Comparison of ENCODE assay signal across 9 mouse cellular contexts in the genomic region with DNA sequence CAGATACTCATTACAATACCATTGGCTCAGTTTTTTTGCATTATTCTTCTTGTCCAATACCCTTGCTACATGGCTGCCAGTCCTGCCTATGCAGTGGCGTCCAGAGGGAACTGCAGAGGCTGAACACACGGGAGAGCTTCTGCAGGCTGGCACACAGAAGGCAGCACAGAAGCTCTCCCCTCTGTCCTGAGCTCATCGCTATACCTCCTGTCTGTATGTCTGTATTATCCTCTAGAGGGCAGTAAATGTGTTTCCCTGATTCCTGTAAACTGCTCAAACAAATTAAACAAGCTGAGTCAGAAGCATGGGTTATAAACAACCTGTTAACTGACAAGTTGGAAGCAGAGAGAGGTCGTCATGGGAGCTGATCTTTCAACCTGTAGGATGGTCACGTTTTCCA. TPM values are rescaled to one million over a fixed set of nuclear protein-coding genes. Genes with fewer than 3 reads are reported as not detected.
DNase-seq lines count a peak whose midpoint lies in the region; ATAC-seq and TF ChIP-seq lines count a peak whose summit lies in the region.
"Had no signal": no experiment of that assay in that cellular context is flagged by ENCODE, and none has a peak within 500 bp of the region (broad histone marks: within the 10 kb centered on the region; RNA-seq: fewer than 3 reads in every experiment).

No protein-coding gene starts in this region.

- peaks cover 16% of the 10 kb centered on the region; the same call in 1 of the 2 replicates for H3K36me3 ChIP-seq in forebrain, postnatal 0 days (ENCODE audit: insufficient read depth)
- peaks cover 56% of the 10 kb centered on the region for H3K36me3 ChIP-seq in forebrain, embryonic 13.5 days (ENCODE audit: poor library complexity, severe bottlenecking)
- H3K36me3 ChIP-seq in neural tube, embryonic 13.5 days = peaks cover 56% of the 10 kb centered on the region
- peaks cover 6% of the 10 kb centered on the region; the same call in 1 of the 2 replicates for H3K36me3 ChIP-seq in stomach, embryonic 16.5 days (ENCODE audit: control insufficient read depth, insufficient read depth, low read length)

- no peak overlapping the region for H3K27ac ChIP-seq in forebrain, postnatal 0 days (ENCODE audit: low read depth, low read length)
- H3K27ac ChIP-seq in forebrain, embryonic 13.5 days = no peak overlapping the region
- no peak overlapping the region for H3K27ac ChIP-seq in neural tube, embryonic 13.5 days (replicated peaks)
- H3K27ac ChIP-seq in stomach, embryonic 16.5 days (ENCODE audit: low read length) = no peak overlapping the region
- H3K27ac ChIP-seq: limb, embryonic 13.5 days had no signal

- peak; percentile 36 for DNase-seq in forebrain, postnatal 0 days
- DNase-seq in neural tube, embryonic 10.5 days (ENCODE audit: extremely low spot score, low spot score) = no peak
- no peak for DNase-seq in T-cell, adult 2 months (ENCODE audit: low spot score)
- no peak for DNase-seq in gastrocnemius, postnatal 4 days (ENCODE audit: low spot score in 2 of 2)

- H3K4me1 ChIP-seq in forebrain, postnatal 0 days (ENCODE audit: insufficient read depth) = no peaks in the 10 kb centered on the region
- no peaks in the 10 kb centered on the region for H3K4me1 ChIP-seq in forebrain, embryonic 13.5 days
- H3K4me1 ChIP-seq in neural tube, embryonic 13.5 days (replicated peaks) = no peaks in the 10 kb centered on the region
- no peaks in the 10 kb centered on the region for H3K4me1 ChIP-seq in stomach, embryonic 16.5 days (ENCODE audit: control insufficient read depth, insufficient read depth, low read length)
- H3K4me1 ChIP-seq: limb, embryonic 13.5 days had no signal

- no peak overlapping the region for H3K4me2 ChIP-seq in forebrain, postnatal 0 days (ENCODE audit: low read depth)
- no peak overlapping the region for H3K4me2 ChIP-seq in forebrain, embryonic 13.5 days
- H3K4me2 ChIP-seq in neural tube, embryonic 13.5 days = no peak overlapping the region
- no peak overlapping the region for H3K4me2 ChIP-seq in stomach, embryonic 16.5 days (ENCODE audit: low read depth, low read length)
- H3K4me2 ChIP-seq: limb, embryonic 13.5 days had no signal

- H3K9me3 ChIP-seq in forebrain, postnatal 0 days (ENCODE audit: low read length) = no peaks in the 10 kb centered on the region
- H3K9me3 ChIP-seq in forebrain, embryonic 13.5 days (replicated peaks) = no peaks in the 10 kb centered on the region
- no peaks in the 10 kb centered on the region for H3K9me3 ChIP-seq in neural tube, embryonic 13.5 days
- H3K9me3 ChIP-seq in stomach, embryonic 16.5 days (replicated peaks; ENCODE audit: control insufficient read depth, low read length) = no peaks in the 10 kb centered on the region
- H3K9me3 ChIP-seq: limb, embryonic 13.5 days had no signal

- H3K27me3 ChIP-seq in forebrain, postnatal 0 days (ENCODE audit: insufficient read depth, low read length) = no peaks in the 10 kb centered on the region
- H3K27me3 ChIP-seq in forebrain, embryonic 13.5 days = no peaks in the 10 kb centered on the region
- H3K27me3 ChIP-seq in neural tube, embryonic 13.5 days = no peaks in the 10 kb centered on the region
- H3K27me3 ChIP-seq in stomach, embryonic 16.5 days (ENCODE audit: control insufficient read depth, insufficient read depth, low read length) = no peaks in the 10 kb centered on the region
- H3K27me3 ChIP-seq: limb, embryonic 13.5 days had no signal

- no peak overlapping the region for H3K9ac ChIP-seq in forebrain, postnatal 0 days
- no peak overlapping the region for H3K9ac ChIP-seq in forebrain, embryonic 13.5 days
- H3K9ac ChIP-seq in neural tube, embryonic 13.5 days = no peak overlapping the region
- no peak overlapping the region for H3K9ac ChIP-seq in stomach, embryonic 16.5 days (ENCODE audit: low read length)
- H3K9ac ChIP-seq: limb, embryonic 13.5 days had no signal

- peak; percentile 79 for ATAC-seq in forebrain, postnatal 0 days
- ATAC-seq in forebrain, embryonic 13.5 days = no peak
- peak; percentile 50; the same call in 1 of the 2 replicates for ATAC-seq in neural tube, embryonic 13.5 days (ENCODE audit: low read depth)
- ATAC-seq in inflammation-experienced regulatory T-cells, adult 6 months = peak; percentile 38
- ATAC-seq in stomach, embryonic 16.5 days (ENCODE audit: insufficient read depth, low FRiP score) = peak; percentile 44; the same call in 1 of the 2 replicates

- TF ChIP-seq CTCF in forebrain, postnatal 0 days (IDR thresholded peaks at IDR 0.05; ENCODE audit: low read depth) = peak; percentile 60

- no peak overlapping the region for H3K4me3 ChIP-seq in forebrain, postnatal 0 days (ENCODE audit: low read depth, low read length)
- no peak overlapping the region for H3K4me3 ChIP-seq in forebrain, embryonic 13.5 days
- no peak overlapping the region for H3K4me3 ChIP-seq in neural tube, embryonic 13.5 days
- H3K4me3 ChIP-seq in stomach, embryonic 16.5 days (replicated peaks; ENCODE audit: low read length) = no peak overlapping the region
- H3K4me3 ChIP-seq: limb, embryonic 13.5 days had no signal

- WGBS in forebrain, postnatal 0 days = 32% methylated on average over 5 of the region's 5 CpGs
- 44% methylated on average over 5 of the region's 5 CpGs for WGBS in forebrain, embryonic 13.5 days
- WGBS in neural tube, embryonic 13.5 days = 25% methylated on average over 5 of the region's 5 CpGs
- 36% methylated on average over 5 of the region's 5 CpGs for WGBS in stomach, embryonic 16.5 days

RNA-seq across cellular contexts. Expression of gene Apaf1, which starts 21.8 kb away (rescaled TPM):
- 33.4 and 45.7 TPM in 2 replicates for total RNA-seq in forebrain, postnatal 0 days (2014; rRNA removed)
- polyA plus RNA-seq in forebrain, postnatal 0 days (2015; fragmentation: Nextera tagmentation; extraction: Ambion mirVana) = 15.3 and 16.7 TPM in 2 replicates
- 19.8 and 20.2 TPM in 2 replicates for polyA plus RNA-seq in forebrain, embryonic 13.5 days (2015; fragmentation: Nextera tagmentation; extraction: Ambion mirVana)
- 16.2 and 18.4 TPM in 2 replicates for polyA plus RNA-seq in neural tube, embryonic 13.5 days (2015; fragmentation: Nextera tagmentation; extraction: Ambion mirVana)
- polyA plus RNA-seq in inflammation-experienced regulatory T-cells, adult 6 months (2017; shearing (Covaris generic)) = 10 to 100 TPM in 2 of 3 experiments, 1 to 10 TPM in 1; 6.9 to 23.2 (median 11.6) TPM
- polyA plus RNA-seq in stomach, embryonic 16.5 days (2015; fragmentation: Nextera tagmentation; extraction: Ambion mirVana) = 13.4 and 15.1 TPM in 2 replicates
- 10 to 100 TPM; 17.2 to 19.5 TPM for total RNA-seq in gastrocnemius, postnatal 4 days (2021)

RNA-seq across cellular contexts. Expression of gene Ikbip, which starts 22.0 kb away (rescaled TPM):
- 13.1 and 16.3 TPM in 2 replicates for total RNA-seq in forebrain, postnatal 0 days (2014; rRNA removed)
- 8.6 and 13.2 TPM in 2 replicates for polyA plus RNA-seq in forebrain, postnatal 0 days (2015; fragmentation: Nextera tagmentation; extraction: Ambion mirVana)
- polyA plus RNA-seq in forebrain, embryonic 13.5 days (2015; fragmentation: Nextera tagmentation; extraction: Ambion mirVana) = 13.0 and 14.7 TPM in 2 replicates
- 23.5 and 26.6 TPM in 2 replicates for polyA plus RNA-seq in neural tube, embryonic 13.5 days (2015; fragmentation: Nextera tagmentation; extraction: Ambion mirVana)
- 1 to 10 TPM; 5.3 to 8.6 (median 6.9) TPM for polyA plus RNA-seq in inflammation-experienced regulatory T-cells, adult 6 months (2017; shearing (Covaris generic))
- polyA plus RNA-seq in stomach, embryonic 16.5 days (2015; fragmentation: Nextera tagmentation; extraction: Ambion mirVana) = 37.3 and 41.8 TPM in 2 replicates
- total RNA-seq in gastrocnemius, postnatal 4 days (2021) = 10 to 100 TPM; 42.5 to 43.0 TPM
